Mouse (Mus musculus): Measurements from ENCODE around the gene Wnt3a. TPM values are rescaled to one million over a fixed set of nuclear protein-coding genes. Genes with fewer than 3 reads are reported as not detected.
"Not testable (repeated sequence)": the region's sequence is repeated elsewhere in the genome, so short reads cannot be mapped to it uniquely, and the experiment has no call there.

The Wnt3a gene
- polyA plus RNA-seq, 1 experiment from 2014 or later: 1.6 TPM

DNA sequence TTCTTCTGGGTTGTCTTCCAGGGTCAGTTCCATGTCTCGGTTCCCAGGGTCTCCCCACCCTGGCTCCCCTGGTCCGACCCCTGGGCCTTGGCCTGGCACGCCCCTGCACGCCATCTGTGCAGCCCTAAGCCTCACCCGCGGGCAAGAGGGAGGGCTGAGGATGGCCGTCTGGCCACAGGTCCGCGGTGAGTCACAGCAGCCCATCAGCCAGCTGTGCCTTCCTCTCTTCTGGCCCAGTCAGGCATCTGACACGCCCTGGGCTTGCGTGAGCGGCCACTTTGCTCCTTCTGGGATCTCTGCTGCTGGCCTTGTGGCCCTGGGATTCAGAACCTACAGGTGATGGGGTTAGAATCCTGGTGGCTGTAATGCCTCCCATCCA lies 17.6 kb upstream of the Wnt3a start:
- Histone ChIP-seq H3K9ac (replicated peaks) (peak overlapping the region; percentile 56; the same call in 1 of the 2 replicates), H3K27me3 (peaks cover 74% of the 10 kb centered on the region)
- ATAC-seq (ENCODE audit: insufficient number of reproducible peaks, insufficient read depth, low FRiP score, low TSS enrichment, low read depth): no peak

DNA sequence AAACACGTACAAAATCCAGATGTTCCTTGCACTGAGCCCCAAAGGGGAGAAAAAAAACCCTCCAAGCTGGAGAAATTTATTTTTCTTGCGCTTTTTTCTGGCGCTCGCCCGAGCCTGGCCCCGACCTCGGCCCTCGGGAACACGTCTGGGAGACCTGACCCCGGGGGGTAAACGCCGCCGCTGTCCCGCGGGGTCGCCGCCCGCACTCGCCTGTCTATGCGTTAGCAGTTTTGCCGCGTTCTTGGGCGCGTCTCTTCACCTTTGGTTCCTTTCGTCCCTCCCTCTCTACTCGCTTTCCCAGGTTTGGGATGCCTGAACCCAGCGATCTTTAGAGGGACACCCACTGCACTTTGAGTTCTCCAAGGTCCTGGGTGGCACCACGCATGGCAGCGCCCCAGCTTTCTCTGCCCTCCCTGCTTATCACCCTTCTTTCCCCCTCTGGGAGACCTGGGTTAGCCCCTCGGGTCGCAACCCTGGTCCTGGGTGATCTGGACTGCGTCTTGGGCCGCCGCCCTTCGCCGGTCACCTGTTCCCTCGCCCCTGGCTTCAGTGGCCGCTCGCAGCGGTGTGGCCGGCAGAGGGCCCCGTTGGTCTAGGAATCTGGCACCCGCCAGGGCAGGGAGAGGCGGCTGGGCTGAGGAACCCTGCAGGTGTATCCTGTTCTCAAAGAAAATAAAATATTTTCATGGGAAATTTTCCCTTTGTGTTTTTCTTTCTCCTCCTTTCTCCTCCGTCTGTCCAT lies 17.0 kb upstream of the Wnt3a start:
- peaks cover 66% of the 10 kb centered on the region for H3K4me1 ChIP-seq (replicated peaks)
- H3K9me3 ChIP-seq: no peaks in the 10 kb centered on the region
- H3K36me3 ChIP-seq: no peaks in the 10 kb centered on the region
- peak overlapping the region; percentile 77; the same call in 1 of the 2 replicates for H3K27ac ChIP-seq
- peak overlapping the region; percentile 92 for H3K4me2 ChIP-seq
- H3K9ac ChIP-seq (replicated peaks): peak overlapping the region; percentile 79
- H3K4me3 ChIP-seq (replicated peaks): peak overlapping the region; percentile 69
- WGBS: under 1% methylated on average over 45 of the region's 45 CpGs
- H3K27me3 ChIP-seq: peaks cover 76% of the 10 kb centered on the region
- peak; percentile 44; the same call in 1 of the 2 replicates for ATAC-seq (ENCODE audit: insufficient number of reproducible peaks, insufficient read depth, low FRiP score, low TSS enrichment, low read depth)

More for the DNA sequence above, 17.6 kb upstream of the Wnt3a start:
- peaks cover 72% of the 10 kb centered on the region for H3K4me1 ChIP-seq (replicated peaks)
- H3K4me3 ChIP-seq (replicated peaks): peak overlapping the region; percentile 69
- no peaks in the 10 kb centered on the region for H3K36me3 ChIP-seq
- no peaks in the 10 kb centered on the region for H3K9me3 ChIP-seq
- 18% methylated on average over 12 of the region's 12 CpGs for WGBS
- peak overlapping the region; percentile 92 for H3K4me2 ChIP-seq
- peak overlapping the region; percentile 77 for H3K27ac ChIP-seq

DNA sequence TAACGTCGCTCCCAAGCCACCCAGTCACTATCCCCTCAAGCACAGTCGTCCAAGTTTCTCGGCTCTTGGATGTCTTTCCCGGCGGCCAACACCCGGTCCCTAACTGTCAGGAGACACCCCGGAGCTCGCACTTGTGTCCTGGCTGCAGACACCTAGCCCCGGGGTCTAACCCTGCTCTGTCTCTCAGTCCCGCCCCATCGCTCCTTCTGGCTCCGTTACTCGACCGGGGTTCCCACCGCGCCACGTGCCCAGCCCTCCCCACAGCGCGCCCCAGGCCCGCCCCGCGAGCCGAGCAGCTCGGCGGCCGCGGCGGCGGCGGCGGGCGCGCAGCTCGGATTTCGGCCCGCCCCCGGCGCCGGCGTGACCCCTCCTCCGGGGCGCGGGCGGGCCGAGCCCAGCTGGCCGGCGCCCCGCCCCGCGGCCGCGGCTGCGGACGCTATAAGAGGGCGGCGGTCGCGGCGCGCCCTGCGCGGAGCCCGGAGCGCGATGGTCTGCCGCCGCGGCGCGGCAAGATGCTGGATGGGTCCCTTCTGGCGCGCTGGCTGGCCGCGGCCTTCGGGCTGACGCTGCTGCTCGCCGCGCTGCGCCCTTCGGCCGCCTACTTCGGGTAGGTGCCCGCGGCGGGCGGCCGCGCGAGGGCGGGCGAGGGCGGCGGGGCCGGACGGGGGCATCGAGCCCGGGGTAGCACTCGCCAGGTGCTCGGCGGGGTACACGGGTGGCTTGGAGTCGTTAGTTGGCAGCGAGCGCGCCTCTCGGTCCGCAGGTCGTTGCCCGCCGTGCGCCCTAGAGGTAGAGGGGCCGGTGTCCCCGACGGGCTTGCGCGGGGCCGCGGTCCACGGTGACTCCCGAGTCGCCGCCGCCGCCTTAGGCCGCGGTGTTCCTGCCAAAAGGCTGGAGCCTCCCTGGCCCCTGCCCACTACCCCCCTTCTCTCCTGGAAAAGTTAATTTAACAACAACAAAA lies 16.2 kb upstream of the Wnt3a start, which contains the start of gene Wnt9a:
Gene Wnt9a, plus strand, starts transcription at position 468 of the 961 bp plus-strand sequence.
- ATAC-seq (ENCODE audit: insufficient number of reproducible peaks, insufficient read depth, low FRiP score, low TSS enrichment, low read depth): peak; percentile 48; the same call in 1 of the 2 replicates
- Histone ChIP-seq H3K9ac (replicated peaks) (peak within 1 kb of the TSS; percentile 79), H3K4me3 (replicated peaks) (peak within 1 kb of the TSS; percentile 69), H3K36me3 (no peaks in the 10 kb centered on the region), H3K4me2 (peak within 1 kb of the TSS; percentile 92), H3K4me1 (replicated peaks) (peaks cover 58% of the 10 kb centered on the region), H3K27me3 (peaks cover 74% of the 10 kb centered on the region), H3K27ac (peak within 1 kb of the TSS; percentile 53), H3K9me3 (no peaks in the 10 kb centered on the region)
- under 1% methylated on average over 122 of the region's 128 CpGs for WGBS

DNA sequence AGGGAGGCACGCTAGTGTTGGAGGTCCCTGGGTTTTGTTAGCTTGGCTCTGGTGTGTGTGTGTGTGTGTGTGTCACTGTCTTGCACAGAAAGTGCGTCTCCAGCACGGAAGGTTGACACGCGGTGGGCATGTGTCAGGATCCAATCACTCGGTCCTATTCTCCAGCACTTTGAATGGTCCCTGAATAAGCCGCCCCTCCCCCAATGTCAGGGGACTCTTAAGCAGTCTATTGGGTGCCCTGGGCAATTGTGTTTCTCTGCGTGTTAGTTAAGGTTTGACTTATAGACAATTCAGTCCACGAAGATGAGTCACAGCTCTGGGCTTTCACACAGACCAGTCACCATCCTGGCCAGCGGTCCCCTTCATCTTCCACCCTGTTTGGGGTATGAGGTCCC lies 15.3 kb upstream of the Wnt3a start:
- H3K36me3 ChIP-seq: no peaks in the 10 kb centered on the region
- H3K27me3 ChIP-seq: peaks cover 71% of the 10 kb centered on the region
- WGBS: 10% methylated on average over 10 of the region's 10 CpGs
- H3K4me3 ChIP-seq (replicated peaks): peak overlapping the region; percentile 69
- H3K4me1 ChIP-seq (replicated peaks): peaks cover 50% of the 10 kb centered on the region
- H3K27ac ChIP-seq: no peak overlapping the region
- peak overlapping the region; percentile 92 for H3K4me2 ChIP-seq
- no peaks in the 10 kb centered on the region for H3K9me3 ChIP-seq
- no peak for ATAC-seq (ENCODE audit: insufficient number of reproducible peaks, insufficient read depth, low FRiP score, low TSS enrichment, low read depth)
- H3K9ac ChIP-seq (replicated peaks): 0 out of 2 replicates have a peak overlapping the region, but pooled peaks have one; percentile 40

DNA sequence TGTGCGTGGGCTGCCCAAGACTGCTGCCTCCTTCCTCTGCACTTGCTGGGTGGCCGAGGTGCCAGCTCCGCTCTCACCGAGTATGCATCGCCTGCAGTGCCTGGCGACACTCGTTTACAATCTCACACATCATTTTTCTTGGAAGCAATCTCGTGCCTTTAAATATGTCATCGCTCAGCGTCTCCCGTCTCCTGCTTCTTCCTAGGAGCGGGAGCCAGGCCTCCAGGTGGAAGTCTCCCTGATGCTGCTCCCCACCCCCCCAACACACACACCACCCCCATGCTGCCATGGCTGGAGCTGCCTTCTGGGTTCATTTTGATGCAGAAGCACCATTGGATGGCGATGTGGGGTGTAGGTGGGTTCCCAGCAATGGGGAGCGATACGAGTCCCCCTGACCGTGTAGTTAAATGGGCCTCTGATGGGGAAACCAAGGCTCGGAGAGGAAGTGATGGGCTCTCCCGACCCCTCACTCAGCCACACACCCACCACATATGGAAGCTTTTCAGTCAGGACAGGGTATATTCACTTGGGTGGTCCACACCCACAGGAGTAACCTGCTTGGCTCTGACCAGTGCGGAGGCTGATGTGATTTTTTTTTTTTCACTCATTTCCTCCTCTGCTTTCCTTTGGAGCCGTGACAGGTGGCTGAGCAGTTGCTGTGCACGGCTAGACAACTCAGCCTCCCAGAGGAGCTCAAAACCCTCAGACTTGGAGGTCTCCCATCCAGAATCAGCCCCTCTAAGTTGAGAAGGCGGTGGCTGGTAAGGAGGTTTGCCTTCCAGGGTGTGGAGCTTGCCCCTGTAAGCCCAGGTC lies 14.7 kb upstream of the Wnt3a start:
- no peaks in the 10 kb centered on the region for H3K36me3 ChIP-seq
- ATAC-seq (ENCODE audit: insufficient number of reproducible peaks, insufficient read depth, low FRiP score, low TSS enrichment, low read depth): no peak
- H3K9me3 ChIP-seq: no peaks in the 10 kb centered on the region
- 26% methylated on average over 22 of the region's 22 CpGs for WGBS
- H3K9ac ChIP-seq (replicated peaks): no peak overlapping the region
- H3K27ac ChIP-seq: no peak overlapping the region
- no peak overlapping the region for H3K4me3 ChIP-seq (replicated peaks)
- H3K27me3 ChIP-seq: peaks cover 76% of the 10 kb centered on the region
- H3K4me1 ChIP-seq (replicated peaks): peaks cover 46% of the 10 kb centered on the region
- H3K4me2 ChIP-seq: peak overlapping the region; percentile 92; the same call in 1 of the 2 replicates

DNA sequence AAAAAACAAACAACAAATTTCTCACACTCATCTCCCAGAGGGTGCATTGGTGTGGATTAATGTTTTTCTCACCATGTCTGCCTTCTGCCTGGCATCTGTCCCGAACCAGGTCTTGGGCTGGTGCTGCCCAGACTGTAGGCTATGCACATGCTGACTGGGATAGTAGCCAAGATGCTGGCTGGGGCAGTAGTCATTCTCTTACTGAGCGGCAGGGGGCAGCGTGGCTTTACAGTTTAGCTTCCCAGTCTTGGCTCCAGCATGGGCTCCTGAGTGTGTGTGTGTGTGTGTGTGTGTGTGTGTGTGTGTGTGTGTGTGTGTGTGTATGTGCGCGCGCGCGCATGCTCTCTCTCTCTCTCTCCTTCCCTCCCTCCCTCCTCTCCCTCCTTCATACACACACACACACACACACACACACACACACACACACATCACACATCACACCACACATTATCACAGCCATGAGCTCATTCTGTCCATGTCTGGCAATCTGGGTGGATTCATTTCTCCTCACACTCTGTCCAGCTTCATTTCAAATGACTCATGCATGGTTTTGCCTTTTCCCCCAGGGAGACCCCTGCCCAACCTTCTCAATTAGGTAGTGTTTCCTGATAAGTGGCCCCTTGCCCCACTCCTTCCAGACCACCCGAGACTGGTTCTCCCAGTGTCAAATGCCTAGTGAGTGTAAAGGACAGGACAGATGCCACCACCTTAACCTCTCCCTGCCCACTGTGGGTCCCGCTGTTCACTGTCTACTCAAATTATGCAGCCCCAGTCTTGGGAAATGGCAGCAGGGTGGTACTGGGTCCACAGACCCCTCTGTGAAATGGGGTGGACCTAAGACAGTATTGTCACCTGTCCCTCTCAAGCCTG lies 12.4 kb upstream of the Wnt3a start:
- 0 out of 2 replicates have a peak, but pooled peaks have one; percentile 2 for ATAC-seq (ENCODE audit: insufficient number of reproducible peaks, insufficient read depth, low FRiP score, low TSS enrichment, low read depth)

DNA sequence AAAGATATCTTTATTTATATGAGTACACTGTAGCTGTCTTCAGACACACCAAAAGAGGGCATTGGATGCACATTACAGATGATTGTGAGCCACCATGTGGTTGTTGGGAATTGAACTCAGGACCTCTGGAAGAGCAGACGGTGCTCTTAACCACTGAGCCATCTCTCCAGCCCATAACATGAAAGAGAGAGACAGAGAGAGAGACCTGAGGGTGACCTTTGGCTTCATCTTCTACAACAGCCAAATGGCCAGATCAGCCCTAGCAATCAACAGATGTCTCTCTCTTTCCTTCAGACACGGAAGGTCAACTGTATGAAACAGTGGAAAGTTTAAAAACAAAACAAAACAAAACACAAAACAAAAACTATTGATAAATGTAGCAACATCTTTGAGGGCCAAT lies 10.5 kb upstream of the Wnt3a start:
- H3K4me1 ChIP-seq (replicated peaks): peaks cover 14% of the 10 kb centered on the region
- H3K36me3 ChIP-seq; H3K4me2 ChIP-seq; ATAC-seq (ENCODE audit: insufficient number of reproducible peaks, insufficient read depth, low FRiP score, low TSS enrichment, low read depth); H3K9me3 ChIP-seq; H3K9ac ChIP-seq (replicated peaks); H3K27ac ChIP-seq; H3K4me3 ChIP-seq (replicated peaks): not testable (repeated sequence)
- peaks cover 91% of the 10 kb centered on the region for H3K27me3 ChIP-seq
- 55% methylated on average over 2 of the region's 2 CpGs for whole genome bisulfite sequencing

More for the DNA sequence above, 12.4 kb upstream of the Wnt3a start:
- peaks cover 23% of the 10 kb centered on the region for H3K4me1 ChIP-seq (replicated peaks)
- no peak overlapping the region for H3K9ac ChIP-seq (replicated peaks)
- H3K4me3 ChIP-seq (replicated peaks): no peak overlapping the region
- H3K4me2 ChIP-seq: no peak overlapping the region
- peaks cover 88% of the 10 kb centered on the region for H3K27me3 ChIP-seq
- no peaks in the 10 kb centered on the region for H3K9me3 ChIP-seq
- no peaks in the 10 kb centered on the region for H3K36me3 ChIP-seq
- WGBS: 25% methylated on average over 9 of the region's 10 CpGs
- no peak overlapping the region for H3K27ac ChIP-seq

DNA sequence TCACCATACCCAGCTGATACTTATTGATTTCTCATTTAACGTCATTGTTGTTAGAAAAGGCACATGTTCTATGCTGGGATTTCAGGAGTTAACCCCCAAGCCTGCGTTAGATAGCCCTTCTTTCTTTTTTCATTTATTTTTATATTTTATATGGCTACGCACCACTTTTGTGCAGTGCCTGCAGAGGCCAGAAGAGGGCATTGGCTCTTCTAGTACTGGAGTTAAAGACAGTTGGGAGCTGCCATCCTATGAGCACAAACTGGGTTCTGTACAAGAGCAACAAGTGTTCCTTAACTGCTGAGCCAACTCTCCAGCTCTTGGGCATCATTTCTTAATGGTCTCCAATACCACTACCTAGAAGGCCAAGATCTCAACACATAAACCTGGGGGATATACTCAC lies 9.6 kb upstream of the Wnt3a start:
- Histone ChIP-seq H3K4me3 (replicated peaks) (no peak overlapping the region), H3K27me3 (peaks cover 90% of the 10 kb centered on the region), H3K9ac (replicated peaks) (no peak overlapping the region), H3K9me3 (no peaks in the 10 kb centered on the region), H3K27ac (no peak overlapping the region), H3K4me1 (replicated peaks) (peaks cover 5% of the 10 kb centered on the region), H3K36me3 (no peaks in the 10 kb centered on the region), H3K4me2 (no peak overlapping the region)
- no peak for ATAC-seq (ENCODE audit: insufficient number of reproducible peaks, insufficient read depth, low FRiP score, low TSS enrichment, low read depth)
- WGBS: 23% methylated on average over 3 of the region's 3 CpGs

DNA sequence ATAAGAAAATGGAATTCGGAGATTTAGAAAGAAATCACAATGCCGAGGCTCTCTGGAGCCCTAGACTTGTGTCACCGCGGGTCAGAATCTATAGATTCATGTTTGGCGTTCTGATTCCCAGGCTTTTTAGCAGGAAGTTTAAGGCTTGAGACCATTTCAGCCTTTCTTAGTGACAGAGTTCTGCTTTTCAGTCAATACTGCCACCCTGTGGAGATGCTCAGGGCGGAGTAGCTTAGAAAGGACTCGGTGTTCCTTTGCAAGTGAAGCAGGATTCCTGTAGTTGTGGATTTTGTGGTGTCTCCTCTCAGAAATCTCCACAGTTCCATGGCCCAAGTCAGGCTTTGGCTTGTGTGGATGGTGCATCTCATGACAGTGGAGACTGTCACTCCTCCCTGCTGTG lies 7.4 kb upstream of the Wnt3a start:
- Histone ChIP-seq H3K4me1 (replicated peaks) (no peaks in the 10 kb centered on the region; the same call in 1 of the 2 replicates), H3K27me3 (peaks cover 82% of the 10 kb centered on the region), H3K27ac (no peak overlapping the region), H3K36me3 (no peaks in the 10 kb centered on the region), H3K9ac (replicated peaks) (no peak overlapping the region), H3K4me3 (replicated peaks) (no peak overlapping the region), H3K9me3 (no peaks in the 10 kb centered on the region), H3K4me2 (no peak overlapping the region)
- no peak for ATAC-seq (ENCODE audit: insufficient number of reproducible peaks, insufficient read depth, low FRiP score, low TSS enrichment, low read depth)
- 20% methylated on average over 7 of the region's 7 CpGs for WGBS

DNA sequence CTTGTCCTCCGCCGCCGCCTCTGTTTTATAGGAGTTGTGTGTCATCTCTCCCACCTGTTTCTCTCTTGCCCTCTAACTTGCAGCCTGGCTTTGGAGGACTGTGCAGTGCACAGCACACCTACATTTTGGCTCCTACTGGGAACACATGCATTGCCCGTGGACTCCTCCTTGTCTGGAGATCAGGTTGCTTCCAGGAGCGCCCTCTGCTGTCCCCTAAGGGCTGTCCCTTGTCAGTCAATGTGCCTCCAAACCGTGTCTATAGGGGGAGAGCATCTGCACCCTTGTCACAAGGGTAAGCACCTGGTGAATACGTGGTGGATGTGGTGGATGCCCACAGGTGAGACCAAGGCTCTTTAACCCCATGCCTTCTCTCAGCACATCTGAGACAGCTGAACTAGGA lies 3.1 kb upstream of the Wnt3a start:
- no peak for ATAC-seq (ENCODE audit: insufficient number of reproducible peaks, insufficient read depth, low FRiP score, low TSS enrichment, low read depth)
- H3K4me3 ChIP-seq (replicated peaks): no peak overlapping the region
- 20% methylated on average over 7 of the region's 7 CpGs for WGBS
- no peaks in the 10 kb centered on the region for H3K36me3 ChIP-seq
- no peak overlapping the region for H3K4me2 ChIP-seq
- H3K4me1 ChIP-seq (replicated peaks): peaks cover 18% of the 10 kb centered on the region
- no peak overlapping the region for H3K9ac ChIP-seq (replicated peaks)
- H3K9me3 ChIP-seq: no peaks in the 10 kb centered on the region
- H3K27ac ChIP-seq: no peak overlapping the region
- H3K27me3 ChIP-seq: peaks cover 91% of the 10 kb centered on the region

Data from limb, embryonic 12.5 days (tissue).